Mouse (Mus musculus): Measurements from ENCODE around the gene Mas1. TPM values are rescaled to one million over a fixed set of nuclear protein-coding genes. Genes with fewer than 3 reads are reported as not detected.

Gene Mas1
- polyA plus RNA-seq, 1 experiment from 2014 or later: 0.29 TPM

- ATAC-seq (replicated peaks; ENCODE audit: low FRiP score) (no peak), DNase-seq (ENCODE audit: low spot score) (peak; percentile 23)
- Histone ChIP-seq H3K4me2 (ENCODE audit: low read depth, low read length, severe bottlenecking) (no peak overlapping the region), H3K4me1 (replicated peaks; ENCODE audit: control insufficient read depth, insufficient read depth, low read length) (no peaks in the 10 kb centered on the region), H3K4me3 (ENCODE audit: low read depth, low read length) (no peak overlapping the region), H3K9me3 (ENCODE audit: control insufficient read depth, low read length) (no peaks in the 10 kb centered on the region), H3K36me3 (ENCODE audit: control insufficient read depth, insufficient read depth, low read length) (no peaks in the 10 kb centered on the region), H3K9ac (ENCODE audit: low read length) (no peak overlapping the region), H3K27ac (ENCODE audit: low read depth, low read length) (no peak overlapping the region), H3K27me3 (ENCODE audit: control insufficient read depth, insufficient read depth, low read length) (no peaks in the 10 kb centered on the region)
- 73% methylated on average over 4 of the region's 4 CpGs for WGBS
These were observed 20.2 kb downstream of the Mas1 start for GRCm38 (mm10) chr17:12847736-12848135.

GRCm38 (mm10) chr17:12846474-12846873, 21.5 kb downstream of the Mas1 start:
- WGBS: 81% methylated on average over 5 of the region's 5 CpGs
- H3K36me3 ChIP-seq (ENCODE audit: control insufficient read depth, insufficient read depth, low read length): no peaks in the 10 kb centered on the region
- no peak overlapping the region for H3K4me3 ChIP-seq (ENCODE audit: low read depth, low read length)
- no peak overlapping the region for H3K4me2 ChIP-seq (ENCODE audit: low read depth, low read length, severe bottlenecking)
- no peak for ATAC-seq (replicated peaks; ENCODE audit: low FRiP score)
- DNase-seq (ENCODE audit: low spot score): peak; percentile 42
- H3K4me1 ChIP-seq (replicated peaks; ENCODE audit: control insufficient read depth, insufficient read depth, low read length): no peaks in the 10 kb centered on the region
- H3K9ac ChIP-seq (ENCODE audit: low read length): no peak overlapping the region
- no peaks in the 10 kb centered on the region for H3K27me3 ChIP-seq (ENCODE audit: control insufficient read depth, insufficient read depth, low read length)
- no peak overlapping the region for H3K27ac ChIP-seq (ENCODE audit: low read depth, low read length)
- no peaks in the 10 kb centered on the region for H3K9me3 ChIP-seq (ENCODE audit: control insufficient read depth, low read length)

- no peak overlapping the region for H3K4me3 ChIP-seq (ENCODE audit: low read depth, low read length)
- H3K27me3 ChIP-seq (ENCODE audit: control insufficient read depth, insufficient read depth, low read length): no peaks in the 10 kb centered on the region
- no peak for ATAC-seq (replicated peaks; ENCODE audit: low FRiP score)
- H3K9me3 ChIP-seq (ENCODE audit: control insufficient read depth, low read length): no peaks in the 10 kb centered on the region
- no peak overlapping the region for H3K9ac ChIP-seq (ENCODE audit: low read length)
- WGBS: 61% methylated on average over 5 of the region's 5 CpGs
- H3K27ac ChIP-seq (ENCODE audit: low read depth, low read length): no peak overlapping the region
- DNase-seq (ENCODE audit: low spot score): peak; percentile 41
- H3K36me3 ChIP-seq (ENCODE audit: control insufficient read depth, insufficient read depth, low read length): no peaks in the 10 kb centered on the region
- H3K4me1 ChIP-seq (replicated peaks; ENCODE audit: control insufficient read depth, insufficient read depth, low read length): no peaks in the 10 kb centered on the region
- no peak overlapping the region for H3K4me2 ChIP-seq (ENCODE audit: low read depth, low read length, severe bottlenecking)
These were observed 22.1 kb downstream of the Mas1 start for GRCm38 (mm10) chr17:12845862-12846261.

- ATAC-seq (replicated peaks; ENCODE audit: low FRiP score): no peak
- no peak overlapping the region for H3K9ac ChIP-seq (ENCODE audit: low read length)
- H3K4me1 ChIP-seq (replicated peaks; ENCODE audit: control insufficient read depth, insufficient read depth, low read length): no peaks in the 10 kb centered on the region
- H3K9me3 ChIP-seq (ENCODE audit: control insufficient read depth, low read length): no peaks in the 10 kb centered on the region
- H3K27me3 ChIP-seq (ENCODE audit: control insufficient read depth, insufficient read depth, low read length): no peaks in the 10 kb centered on the region
- no peak overlapping the region for H3K27ac ChIP-seq (ENCODE audit: low read depth, low read length)
- no peak for DNase-seq (ENCODE audit: low spot score)
- H3K4me3 ChIP-seq (ENCODE audit: low read depth, low read length): no peak overlapping the region
- no peak overlapping the region for H3K4me2 ChIP-seq (ENCODE audit: low read depth, low read length, severe bottlenecking)
- no peaks in the 10 kb centered on the region for H3K36me3 ChIP-seq (ENCODE audit: control insufficient read depth, insufficient read depth, low read length)
- 90% methylated on average over 4 of the region's 4 CpGs for WGBS
These were observed 23.4 kb downstream of the Mas1 start for GRCm38 (mm10) chr17:12844540-12844939.

DNA sequence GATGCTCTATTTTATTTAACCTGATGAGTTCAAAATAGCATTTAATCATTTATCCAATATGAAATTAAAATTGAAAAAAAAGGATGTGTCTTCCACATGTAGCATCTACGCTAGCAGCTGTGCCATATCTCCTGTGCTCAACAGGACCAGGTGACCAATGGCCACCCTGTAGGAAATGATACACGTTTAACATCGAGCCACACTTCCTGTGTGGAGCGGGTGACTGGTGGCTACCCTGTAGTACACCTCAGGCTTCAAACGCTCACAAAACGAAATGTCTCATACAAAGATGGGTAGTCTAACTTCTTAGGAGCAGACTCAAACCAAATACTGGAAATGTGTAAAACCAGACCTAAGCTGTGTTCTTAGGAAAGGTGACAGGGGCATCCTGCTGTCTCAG, 24.1 kb downstream of the Mas1 start:
- WGBS: 84% methylated on average over 6 of the region's 6 CpGs
- H3K9ac ChIP-seq (ENCODE audit: low read length): no peak overlapping the region
- no peaks in the 10 kb centered on the region for H3K36me3 ChIP-seq (ENCODE audit: control insufficient read depth, insufficient read depth, low read length)
- H3K4me3 ChIP-seq (ENCODE audit: low read depth, low read length): no peak overlapping the region
- ATAC-seq (replicated peaks; ENCODE audit: low FRiP score): no peak
- no peak overlapping the region for H3K27ac ChIP-seq (ENCODE audit: low read depth, low read length)
- no peak overlapping the region for H3K4me2 ChIP-seq (ENCODE audit: low read depth, low read length, severe bottlenecking)
- H3K9me3 ChIP-seq (ENCODE audit: control insufficient read depth, low read length): no peaks in the 10 kb centered on the region
- H3K27me3 ChIP-seq (ENCODE audit: control insufficient read depth, insufficient read depth, low read length): no peaks in the 10 kb centered on the region
- H3K4me1 ChIP-seq (replicated peaks; ENCODE audit: control insufficient read depth, insufficient read depth, low read length): no peaks in the 10 kb centered on the region
- peak; percentile 21 for DNase-seq (ENCODE audit: low spot score)

DNA sequence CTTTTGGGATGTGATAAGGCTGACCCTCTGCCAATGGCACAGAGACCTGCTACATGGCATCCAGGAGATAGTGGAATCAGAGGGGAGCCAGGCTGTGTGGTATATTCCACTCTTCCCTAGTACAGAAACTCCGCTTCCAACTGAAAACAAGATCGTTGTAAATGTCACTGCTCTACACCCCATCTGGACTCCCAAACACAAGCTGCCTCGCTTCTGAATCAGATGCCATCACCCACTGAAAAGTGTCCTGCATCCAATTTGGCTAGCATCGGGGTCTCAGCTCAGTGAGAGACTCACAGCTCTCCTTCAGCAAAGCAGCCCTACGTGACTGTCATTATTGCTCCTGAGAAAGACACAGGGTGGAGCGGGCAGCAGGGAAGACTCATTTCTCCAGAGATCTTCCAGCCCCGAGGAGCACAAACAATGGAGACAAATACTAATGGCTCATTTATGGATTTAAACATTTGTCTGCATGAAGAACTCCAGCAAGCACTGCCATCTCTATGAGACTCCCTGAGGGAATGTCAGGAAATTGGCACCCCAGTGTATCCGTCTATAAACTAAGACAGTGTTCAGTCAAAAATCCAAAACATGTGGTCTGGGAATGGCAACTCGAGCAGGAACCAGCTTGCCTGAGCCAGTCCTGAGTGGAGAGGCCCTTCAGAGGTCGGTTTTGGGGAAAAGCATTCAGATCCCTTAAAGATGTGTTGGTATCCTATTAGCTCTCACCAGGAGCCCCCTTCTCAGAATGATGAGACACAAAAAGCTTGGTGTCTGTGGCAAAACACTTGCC, 28.3 kb downstream of the Mas1 start:
- ATAC-seq (replicated peaks; ENCODE audit: low FRiP score): no peak
- WGBS: 69% methylated on average over 10 of the region's 10 CpGs
- peak; percentile 38 for DNase-seq (ENCODE audit: low spot score)

DNA sequence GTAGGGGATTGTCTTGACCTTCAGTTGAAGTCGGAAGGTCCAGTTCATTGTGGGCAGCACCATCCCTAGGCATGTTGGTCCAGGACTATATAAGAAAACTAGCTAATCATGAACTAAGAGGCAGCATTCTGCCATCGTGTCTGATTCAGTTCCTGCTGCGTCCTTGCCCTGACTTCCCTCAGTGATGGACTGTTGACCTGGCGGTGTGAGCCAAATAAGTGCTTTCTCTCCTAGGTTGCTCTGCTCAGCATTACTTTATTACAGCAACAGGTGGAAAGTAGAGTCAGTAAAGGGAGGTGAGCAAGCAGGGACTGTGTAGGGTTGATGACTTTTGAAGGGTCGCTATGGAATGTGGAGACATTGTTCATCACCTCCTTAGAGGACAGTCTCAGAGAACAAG, 32.2 kb downstream of the Mas1 start:
- 94% methylated on average over 5 of the region's 5 CpGs for WGBS
- H3K27ac ChIP-seq (ENCODE audit: low read depth, low read length): no peak overlapping the region
- H3K4me1 ChIP-seq (replicated peaks; ENCODE audit: control insufficient read depth, insufficient read depth, low read length): no peaks in the 10 kb centered on the region
- H3K36me3 ChIP-seq (ENCODE audit: control insufficient read depth, insufficient read depth, low read length): no peaks in the 10 kb centered on the region
- H3K27me3 ChIP-seq (ENCODE audit: control insufficient read depth, insufficient read depth, low read length): no peaks in the 10 kb centered on the region
- DNase-seq (ENCODE audit: low spot score) (no peak), ATAC-seq (replicated peaks; ENCODE audit: low FRiP score) (no peak)
- H3K9me3 ChIP-seq (ENCODE audit: control insufficient read depth, low read length): no peaks in the 10 kb centered on the region
- H3K4me3 ChIP-seq (ENCODE audit: low read depth, low read length): no peak overlapping the region
- H3K9ac ChIP-seq (ENCODE audit: low read length): no peak overlapping the region
- no peak overlapping the region for H3K4me2 ChIP-seq (ENCODE audit: low read depth, low read length, severe bottlenecking)

More for the DNA sequence above, 28.3 kb downstream of the Mas1 start:
- H3K9me3 ChIP-seq (ENCODE audit: control insufficient read depth, low read length): no peaks in the 10 kb centered on the region
- H3K4me3 ChIP-seq (ENCODE audit: low read depth, low read length): no peak overlapping the region
- H3K9ac ChIP-seq (ENCODE audit: low read length): no peak overlapping the region
- no peaks in the 10 kb centered on the region for H3K36me3 ChIP-seq (ENCODE audit: control insufficient read depth, insufficient read depth, low read length)
- no peaks in the 10 kb centered on the region for H3K4me1 ChIP-seq (replicated peaks; ENCODE audit: control insufficient read depth, insufficient read depth, low read length)
- no peak overlapping the region for H3K4me2 ChIP-seq (ENCODE audit: low read depth, low read length, severe bottlenecking)
- no peak overlapping the region for H3K27ac ChIP-seq (ENCODE audit: low read depth, low read length)
- H3K27me3 ChIP-seq (ENCODE audit: control insufficient read depth, insufficient read depth, low read length): no peaks in the 10 kb centered on the region

- no peak overlapping the region for H3K9ac ChIP-seq (ENCODE audit: low read length)
These were observed 33.1 kb downstream of the Mas1 start for GRCm38 (mm10) chr17:12834826-12835225.

GRCm38 (mm10) chr17:12834317-12834716, 33.6 kb downstream of the Mas1 start:
- ATAC-seq (replicated peaks; ENCODE audit: low FRiP score): no peak
- Histone ChIP-seq H3K27ac (ENCODE audit: low read depth, low read length) (no peak overlapping the region), H3K4me2 (ENCODE audit: low read depth, low read length, severe bottlenecking) (no peak overlapping the region), H3K27me3 (ENCODE audit: control insufficient read depth, insufficient read depth, low read length) (no peaks in the 10 kb centered on the region), H3K9me3 (ENCODE audit: control insufficient read depth, low read length) (no peaks in the 10 kb centered on the region), H3K9ac (ENCODE audit: low read length) (no peak overlapping the region), H3K36me3 (ENCODE audit: control insufficient read depth, insufficient read depth, low read length) (no peaks in the 10 kb centered on the region), H3K4me3 (ENCODE audit: low read depth, low read length) (no peak overlapping the region), H3K4me1 (replicated peaks; ENCODE audit: control insufficient read depth, insufficient read depth, low read length) (no peaks in the 10 kb centered on the region)
- WGBS: 77% methylated on average over 3 of the region's 3 CpGs
- DNase-seq (ENCODE audit: low spot score): peak; percentile 25

More at GRCm38 (mm10) chr17:12834826-12835225, 33.1 kb downstream of the Mas1 start:
- Histone ChIP-seq H3K4me3 (ENCODE audit: low read depth, low read length) (no peak overlapping the region), H3K36me3 (ENCODE audit: control insufficient read depth, insufficient read depth, low read length) (no peaks in the 10 kb centered on the region), H3K27me3 (ENCODE audit: control insufficient read depth, insufficient read depth, low read length) (no peaks in the 10 kb centered on the region), H3K4me2 (ENCODE audit: low read depth, low read length, severe bottlenecking) (no peak overlapping the region), H3K27ac (ENCODE audit: low read depth, low read length) (no peak overlapping the region), H3K4me1 (replicated peaks; ENCODE audit: control insufficient read depth, insufficient read depth, low read length) (no peaks in the 10 kb centered on the region), H3K9me3 (ENCODE audit: control insufficient read depth, low read length) (no peaks in the 10 kb centered on the region)
- DNase-seq (ENCODE audit: low spot score): peak; percentile 38
- 66% methylated on average over 3 of the region's 3 CpGs for whole genome bisulfite sequencing
- ATAC-seq (replicated peaks; ENCODE audit: low FRiP score): no peak
